Mouse (Mus musculus): ENCODE results near the gene Tusc2.

GRCm38 (mm10) chr9:107596619-107597569, 33.8 kb downstream of the Tusc2 start:
- no peak for TF ChIP-seq CTCF (IDR thresholded peaks at IDR 0.05; ENCODE audit: low read depth, low read length)
- no peak for TF ChIP-seq POLR2A (IDR thresholded peaks at IDR 0.05; ENCODE audit: borderline replicate concordance, low read depth, low read length)
